27 mouse cellular contexts compared by ENCODE assay signal in genomic region chr12:58530306-58530705, GRCm38 (mm10).
DNase-seq lines count a peak whose midpoint lies in the region; ATAC-seq and TF ChIP-seq lines count a peak whose summit lies in the region.
"Had no signal": no experiment of that assay in that cellular context is flagged by ENCODE, and none has a peak within 500 bp of the region (broad histone marks: within the 10 kb centered on the region; RNA-seq: fewer than 3 reads in every experiment).

No protein-coding gene starts in this region.

- peak; percentile 21 for DNase-seq in kidney, postnatal 0 days (ENCODE audit: low spot score)
- no peak for DNase-seq in kidney, adult 8-10 months
- DNase-seq in midbrain, embryonic 11.5 days (ENCODE audit: low spot score, missing footprints), result peak; percentile 56
- no peak for DNase-seq in midbrain, postnatal 0 days (ENCODE audit: low spot score)
- DNase-seq in ES-E14 (ENCODE audit: low read depth, low spot score), result no peak
- no peak for DNase-seq in layer of hippocampus, adult 11-12 months (ENCODE audit: low spot score)
- no peak for DNase-seq in cerebellum, adult 8-10 months
- DNase-seq: adrenal gland, adult 2 months; adrenal gland, postnatal 10 days; adrenal gland, postnatal 25 days; B cell, adult 2 months; cerebellum, adult 11 months; cerebellum, adult 18-20 months; cerebellum, adult 9-10 months; cerebellum, postnatal 10 days; cerebellum, postnatal 25 days; embryo, embryonic 11 days had no signal

- WGBS in kidney, postnatal 0 days, result 20% methylated on average over 3 of the region's 3 CpGs
- WGBS in midbrain, embryonic 11.5 days, result 75% methylated on average over 3 of the region's 3 CpGs
- 59% methylated on average over 3 of the region's 3 CpGs for WGBS in midbrain, postnatal 0 days

- H3K27ac ChIP-seq in kidney, postnatal 0 days, result no peak overlapping the region
- H3K27ac ChIP-seq in midbrain, embryonic 11.5 days (ENCODE audit: low read depth, low read length), result no peak overlapping the region
- H3K27ac ChIP-seq in midbrain, postnatal 0 days (ENCODE audit: low read depth, low read length), result no peak overlapping the region
- H3K27ac ChIP-seq in ES-E14 (ENCODE audit: insufficient read depth, low read depth, low read length, poor library complexity, severe bottlenecking), result no peak overlapping the region
- H3K27ac ChIP-seq: embryonic facial prominence, embryonic 13.5 days; embryonic facial prominence, embryonic 15.5 days; forebrain, embryonic 10.5 days; forebrain, embryonic 12.5 days had no signal

- TF ChIP-seq CTCF in kidney, postnatal 0 days (IDR thresholded peaks at IDR 0.05; ENCODE audit: low read depth), result no peak
- no peak for TF ChIP-seq CTCF in midbrain, postnatal 0 days (IDR thresholded peaks at IDR 0.05)

- H3K4me2 ChIP-seq in kidney, postnatal 0 days (ENCODE audit: low read length), result no peak overlapping the region
- H3K4me2 ChIP-seq in midbrain, embryonic 11.5 days, result no peak overlapping the region
- no peak overlapping the region for H3K4me2 ChIP-seq in midbrain, postnatal 0 days (ENCODE audit: low read depth, low read length, poor library complexity, severe bottlenecking)
- H3K4me2 ChIP-seq: embryonic facial prominence, embryonic 13.5 days; embryonic facial prominence, embryonic 15.5 days; forebrain, embryonic 12.5 days had no signal

- no peak for ATAC-seq in kidney, postnatal 0 days (replicated peaks; ENCODE audit: low FRiP score, low read depth)
- ATAC-seq in midbrain, embryonic 11.5 days (ENCODE audit: low FRiP score), result no peak
- no peak for ATAC-seq in midbrain, postnatal 0 days (ENCODE audit: low FRiP score)
- ATAC-seq in hematopoietic stem cell, adult 5-6 weeks (replicated peaks in 1 of 2; ENCODE audit: insufficient read depth in 1 of 2, low FRiP score in 2 of 2, low TSS enrichment in 1 of 2, low read depth in 1 of 2, poor library complexity in 2 of 2, severe bottlenecking in 2 of 2), result peak; percentile 60 to 85; a peak in 3 of 4 replicates
- ATAC-seq: CD4-positive, CD25-positive, alpha-beta regulatory T cell, adult 4 months; forebrain, embryonic 14.5 days; forebrain, embryonic 16.5 days had no signal

- H3K4me3 ChIP-seq in kidney, postnatal 0 days (replicated peaks; ENCODE audit: low read depth, low read length), result no peak overlapping the region
- no peak overlapping the region for H3K4me3 ChIP-seq in midbrain, embryonic 11.5 days (ENCODE audit: low read depth, low read length)
- no peak overlapping the region for H3K4me3 ChIP-seq in midbrain, postnatal 0 days (ENCODE audit: low read depth, low read length)
- no peak overlapping the region for H3K4me3 ChIP-seq in ES-E14 (ENCODE audit: insufficient read depth in 1 of 2, low read depth in 1 of 2, low read length in 2 of 2, poor library complexity in 1 of 2, severe bottlenecking in 1 of 2)
- H3K4me3 ChIP-seq: embryonic facial prominence, embryonic 13.5 days; embryonic facial prominence, embryonic 15.5 days; erythroblast, embryonic 14.5 days; forebrain, embryonic 10.5 days; forebrain, embryonic 12.5 days had no signal

- in situ Hi-C loops in ES-E14 (cut with MboI; ENCODE audit: low sequenced_read_pairs in 2 of 2, unreplicated experiment in 2 of 2), result no loop called here

- H3K27me3 ChIP-seq in kidney, postnatal 0 days (ENCODE audit: insufficient read depth, low read length), result no peaks in the 10 kb centered on the region
- no peaks in the 10 kb centered on the region for H3K27me3 ChIP-seq in midbrain, embryonic 11.5 days (ENCODE audit: control insufficient read depth, insufficient read depth, low read length)
- H3K27me3 ChIP-seq in midbrain, postnatal 0 days (ENCODE audit: insufficient read depth, low read length), result no peaks in the 10 kb centered on the region
- H3K27me3 ChIP-seq: CH12.LX; embryonic facial prominence, embryonic 13.5 days; embryonic facial prominence, embryonic 15.5 days; forebrain, embryonic 12.5 days had no signal

- H3K4me1 ChIP-seq in kidney, postnatal 0 days (replicated peaks; ENCODE audit: insufficient read depth, low read length), result no peaks in the 10 kb centered on the region
- no peaks in the 10 kb centered on the region for H3K4me1 ChIP-seq in midbrain, embryonic 11.5 days (ENCODE audit: control insufficient read depth, insufficient read depth, low read length)
- H3K4me1 ChIP-seq in midbrain, postnatal 0 days (ENCODE audit: insufficient read depth, low read length), result no peaks in the 10 kb centered on the region
- no peaks in the 10 kb centered on the region for H3K4me1 ChIP-seq in ES-E14 (ENCODE audit: control insufficient read depth in 2 of 2, insufficient read depth in 2 of 2, low read length in 2 of 2, poor library complexity in 1 of 2)
- H3K4me1 ChIP-seq: embryonic facial prominence, embryonic 13.5 days; embryonic facial prominence, embryonic 15.5 days had no signal

- no peaks in the 10 kb centered on the region for H3K9me3 ChIP-seq in kidney, postnatal 0 days (replicated peaks; ENCODE audit: low read length)
- H3K9me3 ChIP-seq in midbrain, embryonic 11.5 days (ENCODE audit: control insufficient read depth, low read length), result no peaks in the 10 kb centered on the region
- H3K9me3 ChIP-seq in midbrain, postnatal 0 days (ENCODE audit: low read length), result no peaks in the 10 kb centered on the region
- H3K9me3 ChIP-seq in ES-E14 (ENCODE audit: control insufficient read depth, insufficient read depth, low read depth, low read length), result no peaks in the 10 kb centered on the region
- H3K9me3 ChIP-seq: embryonic facial prominence, embryonic 13.5 days; embryonic facial prominence, embryonic 15.5 days; forebrain, embryonic 10.5 days; forebrain, embryonic 12.5 days had no signal

- H3K36me3 ChIP-seq in kidney, postnatal 0 days (ENCODE audit: insufficient read depth, low read length), result no peaks in the 10 kb centered on the region
- H3K36me3 ChIP-seq in midbrain, embryonic 11.5 days (ENCODE audit: control insufficient read depth, insufficient read depth, low read length), result no peaks in the 10 kb centered on the region
- H3K36me3 ChIP-seq in midbrain, postnatal 0 days (ENCODE audit: insufficient read depth, low read length), result no peaks in the 10 kb centered on the region
- no peaks in the 10 kb centered on the region for H3K36me3 ChIP-seq in ES-E14 (ENCODE audit: control insufficient read depth, insufficient read depth, low read length, poor library complexity, severe bottlenecking)
- H3K36me3 ChIP-seq: embryonic facial prominence, embryonic 13.5 days; embryonic facial prominence, embryonic 15.5 days; forebrain, embryonic 10.5 days; forebrain, embryonic 12.5 days had no signal

- H3K9ac ChIP-seq in kidney, postnatal 0 days (ENCODE audit: low read depth, low read length), result no peak overlapping the region
- no peak overlapping the region for H3K9ac ChIP-seq in midbrain, embryonic 11.5 days (ENCODE audit: low read length)
- H3K9ac ChIP-seq in midbrain, postnatal 0 days (replicated peaks; ENCODE audit: low read length, poor library complexity, severe bottlenecking), result no peak overlapping the region
- H3K9ac ChIP-seq in ES-E14 (ENCODE audit: insufficient read depth, low read depth, low read length, poor library complexity, severe bottlenecking), result no peak overlapping the region
- H3K9ac ChIP-seq: embryonic facial prominence, embryonic 13.5 days; embryonic facial prominence, embryonic 15.5 days; forebrain, embryonic 12.5 days had no signal

TF ChIP-seq in ES-E14, 5 proteins besides CTCF, POLR2A, EP300 and RAD21:
- TF ChIP-seq CHD2 (IDR thresholded peaks at IDR 0.05; ENCODE audit: low read depth, low read length) (no peak), ZC3H11A (IDR thresholded peaks at IDR 0.05; ENCODE audit: borderline replicate concordance, low read depth, low read length) (no peak), MAFK (IDR thresholded peaks at IDR 0.05; ENCODE audit: insufficient read depth, low read depth, low read length) (0 out of 2 replicates have a peak, but pooled peaks have one; percentile 10), HCFC1 (IDR thresholded peaks at IDR 0.05; ENCODE audit: borderline replicate concordance, insufficient read depth, low read length) (no peak)

Comparison
In these comparisons a context has a peak if more than half of its experiments do, and no peak if none do; other contexts are left out.
1. DNase-seq: peak in kidney, postnatal 0 days (single experiment) and midbrain, embryonic 11.5 days (single experiment); none in kidney, adult 8-10 months (0 of 2), midbrain, postnatal 0 days (single experiment), ES-E14 (single experiment), layer of hippocampus, adult 11-12 months (single experiment) and cerebellum, adult 8-10 months (single experiment).
2. ATAC-seq: peak in hematopoietic stem cell, adult 5-6 weeks (2 of 2); none in kidney, postnatal 0 days (single experiment), midbrain, embryonic 11.5 days (single experiment) and midbrain, postnatal 0 days (single experiment).